Mouse (Mus musculus) adrenal gland (tissue): ENCODE results near the gene Slc4a5.

Experiments
- intact Hi-C: fragments of 180-260 bp; cut with DNase I; formaldehyde crosslinking; loops from one replicate; pipeline ENCODE4 v1.15.1; 2025

The Slc4a5 gene

DNA sequence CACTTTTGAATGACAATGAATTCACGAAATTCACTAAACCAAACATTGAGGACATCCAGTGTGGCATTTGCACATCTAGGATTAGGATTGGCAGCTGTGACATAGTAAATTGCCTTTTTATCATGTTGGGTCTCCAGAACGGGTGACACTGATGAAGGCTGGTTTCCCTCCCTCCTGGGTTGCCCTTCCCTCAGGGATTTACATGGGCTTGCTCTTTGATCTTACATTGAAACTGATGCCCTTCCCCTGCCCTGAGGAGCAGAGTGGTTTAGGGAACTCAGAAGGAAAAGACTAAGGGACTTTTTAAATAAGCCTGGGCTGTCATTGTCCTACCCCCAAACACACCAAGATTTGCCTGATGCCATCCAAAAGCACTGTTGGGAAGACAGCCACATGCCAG, 11.9 kb downstream of the Slc4a5 start:
- intact Hi-C loops: no loop called here

DNA sequence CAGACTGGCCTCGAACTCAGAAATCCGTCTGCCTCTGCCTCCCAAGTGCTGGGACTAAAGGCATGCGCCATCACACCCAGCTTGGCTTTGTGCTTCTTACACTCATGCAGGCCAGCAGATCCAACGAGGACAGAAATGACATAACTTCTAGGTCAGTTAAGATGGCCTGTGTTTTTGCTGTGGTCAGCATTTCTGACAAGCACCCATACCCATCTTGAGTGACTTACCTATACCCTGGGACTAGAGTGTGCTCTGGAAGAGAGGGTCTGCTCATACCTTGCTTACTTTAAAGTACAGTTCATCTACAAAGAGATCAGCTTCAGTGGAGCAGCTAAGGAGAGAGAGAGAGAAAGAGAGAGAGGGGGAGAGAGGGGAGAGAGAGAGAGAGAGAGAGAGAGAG, 13.7 kb downstream of the Slc4a5 start:
- intact Hi-C loops: no loop called here

- intact Hi-C loops: no loop called here
Measured at GRCm38 (mm10) chr6:83234280-83234741, 14.7 kb downstream of the Slc4a5 start.

DNA sequence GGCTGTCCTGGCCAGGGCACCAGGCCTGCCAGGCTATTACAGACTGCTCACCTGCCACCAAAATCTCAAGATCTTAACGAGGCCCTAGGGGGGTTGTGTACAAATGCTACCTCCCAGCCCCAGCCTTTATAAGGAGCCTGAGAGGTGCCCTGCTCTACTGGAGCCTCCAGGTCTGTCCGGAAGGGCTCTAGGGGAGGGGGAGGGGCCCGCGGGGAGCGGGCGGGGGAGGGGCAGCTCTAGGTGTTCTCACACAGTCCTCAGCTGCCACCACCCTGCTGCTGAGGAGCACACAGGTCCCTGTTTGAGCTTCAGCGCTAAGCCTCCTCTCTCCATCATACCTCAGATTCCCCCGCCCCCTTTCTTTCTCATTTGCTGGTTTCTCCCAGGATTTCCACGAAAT, 17.5 kb downstream of the Slc4a5 start:
- intact Hi-C loops: no loop called here

DNA sequence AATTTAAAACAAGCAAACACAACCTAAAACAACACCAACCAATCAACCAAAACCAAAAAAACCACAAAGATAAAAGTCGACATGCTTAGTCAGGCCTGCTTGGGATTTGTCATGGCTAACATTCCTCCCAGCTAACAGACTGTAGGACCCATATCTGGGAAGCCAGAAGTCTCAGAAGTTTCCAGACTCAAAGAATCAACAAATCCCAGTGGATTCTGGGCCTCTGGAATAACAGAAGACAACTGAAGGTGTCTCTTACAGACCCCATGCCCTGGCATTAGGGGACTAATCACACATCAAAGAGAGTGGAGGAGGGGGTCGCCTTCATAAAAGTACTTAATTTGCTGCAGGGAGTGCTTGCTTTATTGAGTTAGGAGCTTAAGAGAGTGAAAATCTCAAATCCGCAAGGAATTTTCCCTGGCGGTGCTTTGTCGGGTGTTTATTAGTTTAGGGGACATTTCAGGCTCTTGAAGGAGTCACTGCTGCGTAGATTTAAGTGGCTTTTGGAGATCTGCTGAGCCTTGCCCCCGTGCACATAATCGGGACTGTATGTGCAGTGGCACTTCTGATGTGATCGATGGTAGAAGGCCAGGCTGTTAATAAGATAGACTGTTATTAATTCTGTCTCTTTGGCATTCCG, 24.9 kb downstream of the Slc4a5 start:
- intact Hi-C loops: no loop called here

DNA sequence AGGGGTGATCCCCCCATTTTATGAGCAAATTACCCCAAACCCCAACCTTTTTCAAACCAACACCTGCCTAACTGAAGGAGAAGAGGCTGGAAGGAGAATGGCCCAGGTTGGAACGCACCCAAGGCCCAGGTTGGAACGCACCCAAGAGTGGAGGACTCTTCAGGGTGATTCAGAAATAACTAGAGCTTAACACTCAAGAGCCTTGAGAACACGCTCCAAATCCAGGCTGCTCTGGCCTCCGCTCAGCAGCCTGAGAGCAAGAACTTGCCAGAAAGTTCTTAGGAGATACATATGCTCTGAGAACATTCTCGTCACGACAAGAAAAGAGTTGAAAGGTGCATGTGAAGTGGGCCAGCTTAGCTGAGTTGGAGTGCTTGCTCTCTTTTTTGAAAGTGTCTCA, 25.5 kb downstream of the Slc4a5 start:
- intact Hi-C loops: no loop called here

- intact Hi-C loops: no loop called here
Measured at GRCm38 (mm10) chr6:83245997-83246396, 26.4 kb downstream of the Slc4a5 start.

GRCm38 (mm10) chr6:83246750-83247149, 27.1 kb downstream of the Slc4a5 start:
- intact Hi-C loops: no loop called here

- intact Hi-C loops: no loop called here
Measured at GRCm38 (mm10) chr6:83247153-83247552, 27.5 kb downstream of the Slc4a5 start.

DNA sequence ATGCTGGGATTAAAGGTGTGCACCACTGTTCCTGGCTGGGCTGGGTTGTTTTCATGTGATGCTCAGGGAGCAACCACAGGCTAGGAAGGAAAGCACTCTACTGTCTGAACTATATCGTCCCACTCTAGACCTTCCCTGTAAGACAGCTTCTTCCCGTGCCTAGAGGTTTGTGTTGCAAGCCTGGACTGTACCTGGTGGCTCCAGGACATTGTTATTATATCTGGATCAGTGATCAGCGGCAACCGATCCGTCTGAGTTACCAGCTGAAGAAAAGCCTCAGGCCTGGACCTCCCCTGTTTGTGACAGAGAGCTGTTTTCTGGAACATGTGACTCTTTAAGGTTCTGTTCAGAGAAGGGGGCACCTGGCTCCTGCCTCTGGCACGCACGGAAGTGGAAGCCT, 34.6 kb downstream of the Slc4a5 start:
- intact Hi-C loops: no loop called here

DNA sequence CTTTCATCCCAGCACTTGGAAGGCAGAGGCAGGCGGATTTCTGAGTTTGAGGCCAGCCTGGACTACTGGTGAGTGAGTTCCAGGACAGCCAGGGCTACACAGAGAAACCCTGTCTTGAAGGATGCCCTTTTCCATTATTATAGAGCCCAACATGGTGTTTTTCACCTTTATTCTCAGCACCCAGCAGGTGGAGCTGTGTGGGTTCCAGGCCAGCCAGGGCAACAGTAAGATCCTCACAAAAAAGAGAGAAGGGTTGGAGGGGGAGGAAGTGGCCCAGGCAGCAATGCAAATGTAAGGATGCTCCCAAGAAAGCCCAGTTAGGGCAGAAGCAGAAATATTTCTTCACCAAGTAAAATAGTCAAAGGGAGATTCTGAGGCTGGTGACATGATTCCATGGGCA, 44.9 kb downstream of the Slc4a5 start:
- intact Hi-C loops: no loop called here

- intact Hi-C loops: loop anchor here (5.0 kb wide), 2 partner anchors 43 to 103 kb away; no protein-coding TSS in a partner anchor
Measured at GRCm38 (mm10) chr6:83265253-83265652, 45.6 kb downstream of the Slc4a5 start.

GRCm38 (mm10) chr6:83265653-83266052, 46.0 kb downstream of the Slc4a5 start:
- intact Hi-C loops: loop anchor here (5.0 kb wide), 2 partner anchors 43 to 103 kb away; no protein-coding TSS in a partner anchor

DNA sequence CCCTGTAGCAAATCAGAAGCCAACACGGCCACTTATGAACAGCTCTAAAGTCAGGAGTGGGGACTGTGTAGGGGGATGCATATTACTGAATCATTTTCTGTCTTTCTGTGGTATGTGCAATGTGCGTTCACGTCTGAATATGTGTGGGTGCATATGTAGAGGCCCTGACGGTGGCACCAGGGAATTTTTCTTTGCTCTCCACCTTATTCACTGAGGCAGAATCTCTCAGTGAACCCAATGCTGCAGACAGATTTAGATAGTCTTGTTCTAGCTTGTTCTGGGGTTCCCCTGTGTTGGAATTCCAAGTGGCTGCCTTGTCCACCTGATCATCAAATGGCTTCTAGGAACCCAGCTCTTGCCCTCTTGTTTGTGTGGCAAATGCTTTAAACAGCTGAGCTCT, 48.0 kb downstream of the Slc4a5 start:
- intact Hi-C loops: loop anchor here (5.0 kb wide), 2 partner anchors 45 to 105 kb away; no protein-coding TSS in a partner anchor

DNA sequence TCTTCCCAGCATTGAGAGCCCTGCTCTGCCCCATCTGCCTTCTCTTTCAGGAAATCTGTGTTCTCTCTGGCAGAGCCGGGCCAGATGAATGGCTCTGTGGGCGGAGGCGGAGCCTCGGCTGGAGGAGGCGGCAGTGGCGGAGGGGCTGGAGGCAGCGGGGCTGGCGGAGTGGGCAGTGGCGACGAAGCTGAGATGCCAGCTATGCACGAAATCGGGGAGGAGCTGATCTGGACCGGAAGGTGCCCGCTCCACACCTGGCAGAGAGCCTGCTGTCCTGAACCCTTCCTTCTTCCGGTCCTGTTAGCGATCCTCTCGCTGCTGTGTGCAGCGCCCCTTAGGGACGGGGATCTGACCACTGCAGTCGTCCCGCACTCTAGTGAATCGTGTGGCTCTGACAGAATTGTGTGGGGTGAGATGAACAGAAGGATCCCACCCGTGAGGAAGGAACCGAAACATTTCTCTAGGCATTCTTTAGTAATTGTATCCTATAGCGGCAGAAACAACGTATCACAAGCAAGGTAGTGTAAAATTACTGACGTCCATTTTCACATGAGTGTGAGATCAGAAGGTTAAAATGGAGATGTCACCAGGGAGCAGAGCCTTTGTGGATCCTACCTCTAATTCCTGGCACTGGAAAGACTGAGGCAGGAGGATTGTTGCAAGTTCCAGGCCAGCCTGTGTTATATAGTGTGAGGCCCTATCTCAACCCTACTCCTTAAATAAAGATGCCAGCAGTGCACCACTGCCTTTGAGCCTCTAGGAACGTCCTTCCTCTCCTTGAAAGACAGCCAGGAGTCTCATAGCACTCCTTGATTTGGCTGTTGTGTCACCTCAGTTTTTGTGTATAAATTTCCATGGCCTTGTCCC, 48.7 kb downstream of the Slc4a5 start:
- intact Hi-C loops: loop anchor here (5.0 kb wide), 2 partner anchors 46 to 106 kb away; no protein-coding TSS in a partner anchor

DNA sequence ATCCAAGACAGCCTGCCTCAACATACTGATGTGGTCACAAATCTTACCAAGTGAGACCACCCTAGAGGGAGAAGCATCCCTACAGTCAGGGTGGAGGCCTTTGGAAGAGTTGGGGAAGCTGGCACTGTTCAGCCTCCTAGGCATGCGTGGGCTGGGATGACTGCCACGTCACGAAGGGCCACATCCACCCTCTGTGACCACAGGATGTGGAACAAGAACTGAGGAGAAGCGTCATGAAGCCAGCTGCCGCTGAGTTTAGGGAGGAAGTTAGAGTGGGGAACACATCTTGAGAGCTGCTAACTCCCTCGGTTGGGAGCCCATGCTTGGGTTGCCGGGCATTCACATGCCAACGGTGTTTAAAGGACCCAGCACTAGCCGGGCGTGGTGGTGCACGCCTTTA, 54.1 kb downstream of the Slc4a5 start:
- intact Hi-C loops: no loop called here

GRCm38 (mm10) chr6:83277151-83277550, 57.5 kb downstream of the Slc4a5 start:
- intact Hi-C loops: loop anchor here (5.0 kb wide), 1 partner anchor 280 kb away; no protein-coding TSS in a partner anchor

DNA sequence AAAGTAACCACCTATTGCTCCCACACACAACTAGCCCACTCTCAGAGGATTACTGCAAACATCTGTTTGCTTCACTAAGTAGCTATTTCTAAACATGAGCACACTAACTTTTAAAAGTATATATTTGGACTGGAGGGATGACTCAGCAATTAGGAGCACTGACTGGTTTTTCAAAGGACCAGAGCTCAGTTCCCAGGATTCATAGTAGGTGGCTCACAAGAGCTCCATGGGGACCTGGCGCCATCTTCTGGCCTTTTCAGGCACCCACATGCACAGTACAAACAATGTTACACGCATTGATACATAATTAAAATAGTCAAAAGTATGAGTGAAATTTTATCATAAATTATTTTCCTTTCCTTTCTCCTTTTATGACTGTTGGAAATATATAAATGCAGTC, 59.3 kb downstream of the Slc4a5 start:
- intact Hi-C loops: loop anchor here (1.0 to 5.0 kb wide), 2 partner anchors 64 to 282 kb away; no protein-coding TSS in a partner anchor

- intact Hi-C loops: loop anchor here (5.0 kb wide), 1 partner anchor 118 kb away; no protein-coding TSS in a partner anchor
Measured at GRCm38 (mm10) chr6:83280256-83280955, 60.8 kb downstream of the Slc4a5 start.

GRCm38 (mm10) chr6:83300447-83301229, 81.0 kb downstream of the Slc4a5 start:
- intact Hi-C loops: no loop called here

DNA sequence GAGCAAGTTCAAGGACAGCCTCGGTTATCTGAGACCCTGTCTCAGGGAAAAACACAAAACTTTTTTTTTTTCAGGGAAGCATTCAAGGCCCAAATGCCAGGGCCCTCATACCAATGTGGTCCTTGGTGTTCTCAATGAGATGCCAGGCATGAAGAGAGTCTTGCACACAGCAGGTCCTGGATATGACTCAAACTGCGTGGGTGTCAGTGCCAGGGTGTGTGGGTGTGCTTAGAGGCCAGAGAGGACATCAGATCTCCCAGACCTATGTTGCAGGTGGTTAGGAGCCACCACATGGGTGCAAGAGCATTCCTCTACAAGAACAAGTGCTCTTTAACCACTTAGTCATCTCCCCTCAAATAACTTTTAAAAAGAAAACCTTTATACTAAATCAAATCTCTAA, 81.7 kb downstream of the Slc4a5 start:
- intact Hi-C loops: no loop called here
